Mouse (Mus musculus) thymus, postnatal 10 days (tissue): ENCODE results near the gene Slf1.
"Not testable (repeated sequence)": the region's sequence is repeated elsewhere in the genome, so short reads cannot be mapped to it uniquely, and the experiment has no call there.

ENCODE experiments used
- DNase-seq, 2 experiments: peaks; one replicate each; pipeline ENCODE4 v3.0.0; 2021; ENCODE audit warnings: low spot score in 2 of 2

The Slf1 gene

GRCm38 (mm10) chr13:77134931-77135620, at the start of gene Slf1, which contains the start of gene 2210408I21Rik:
Slf1 (minus strand) TSS chr13:77135473.
2210408I21Rik (plus strand) TSS chr13:77135540.
- peak; percentile 71 for DNase-seq

GRCm38 (mm10) chr13:77177931-77178330, 42.7 kb upstream of the Slf1 start:
- no peak for DNase-seq

- no peak for DNase-seq
Measured at GRCm38 (mm10) chr13:77140890-77141289, 5.6 kb upstream of the Slf1 start.

GRCm38 (mm10) chr13:77135621-77135981, 328 bp upstream of the Slf1 start:
- no peak for DNase-seq

GRCm38 (mm10) chr13:77131132-77131531, 4.1 kb downstream of the Slf1 start:
- no peak for DNase-seq

- no peak for DNase-seq
Measured at GRCm38 (mm10) chr13:77128240-77128639, 7.0 kb downstream of the Slf1 start.

- no peak for DNase-seq
Measured at GRCm38 (mm10) chr13:77125159-77125558, 10.1 kb downstream of the Slf1 start.

- DNase-seq = no peak
Measured at GRCm38 (mm10) chr13:77118695-77119094, 16.6 kb downstream of the Slf1 start.

GRCm38 (mm10) chr13:77107734-77108133, 27.5 kb downstream of the Slf1 start:
- DNase-seq = no peak

GRCm38 (mm10) chr13:77092876-77093275, 42.4 kb downstream of the Slf1 start:
- not testable (repeated sequence) for DNase-seq

GRCm38 (mm10) chr13:77072030-77072429, 63.2 kb downstream of the Slf1 start:
- no peak for DNase-seq

- no peak for DNase-seq
Measured at GRCm38 (mm10) chr13:77068847-77069246, 66.4 kb downstream of the Slf1 start.

GRCm38 (mm10) chr13:77063221-77063620, 72.1 kb downstream of the Slf1 start:
- no peak for DNase-seq

GRCm38 (mm10) chr13:77049736-77050135, 85.5 kb downstream of the Slf1 start:
- DNase-seq = no peak

GRCm38 (mm10) chr13:77048461-77048860, 86.8 kb downstream of the Slf1 start:
- DNase-seq = no peak

GRCm38 (mm10) chr13:77047179-77047931, 87.9 kb downstream of the Slf1 start:
- DNase-seq = no peak

- DNase-seq = no peak
Measured at GRCm38 (mm10) chr13:77046416-77046815, 88.9 kb downstream of the Slf1 start.

- DNase-seq = no peak
Measured at GRCm38 (mm10) chr13:77045375-77045774, 89.9 kb downstream of the Slf1 start.

GRCm38 (mm10) chr13:77043375-77043774, 91.9 kb downstream of the Slf1 start:
- no peak for DNase-seq

- no peak for DNase-seq
Measured at GRCm38 (mm10) chr13:77029594-77029993, 105.7 kb downstream of the Slf1 start.

GRCm38 (mm10) chr13:77018851-77019250, 116.4 kb downstream of the Slf1 start:
- DNase-seq = no peak

- no peak for DNase-seq
Measured at GRCm38 (mm10) chr13:77003684-77004083, 131.6 kb downstream of the Slf1 start.

- no peak for DNase-seq
Measured at GRCm38 (mm10) chr13:77002628-77003027, 132.6 kb downstream of the Slf1 start.
